Mouse (Mus musculus) CD8-positive naive resting alpha-beta T cell, adult 2 months (primary cell): ENCODE data around the gene Crygs.
"Not testable (repeated sequence)": the region's sequence is repeated elsewhere in the genome, so short reads cannot be mapped to it uniquely, and the experiment has no call there.

Experiments used
- DNase-seq, 2 experiments: peaks; one replicate each; pipeline ENCODE4 v3.0.0; 2022; ENCODE audit warnings: low read depth in 2 of 2, low spot score in 2 of 2

Crygs gene

DNA sequence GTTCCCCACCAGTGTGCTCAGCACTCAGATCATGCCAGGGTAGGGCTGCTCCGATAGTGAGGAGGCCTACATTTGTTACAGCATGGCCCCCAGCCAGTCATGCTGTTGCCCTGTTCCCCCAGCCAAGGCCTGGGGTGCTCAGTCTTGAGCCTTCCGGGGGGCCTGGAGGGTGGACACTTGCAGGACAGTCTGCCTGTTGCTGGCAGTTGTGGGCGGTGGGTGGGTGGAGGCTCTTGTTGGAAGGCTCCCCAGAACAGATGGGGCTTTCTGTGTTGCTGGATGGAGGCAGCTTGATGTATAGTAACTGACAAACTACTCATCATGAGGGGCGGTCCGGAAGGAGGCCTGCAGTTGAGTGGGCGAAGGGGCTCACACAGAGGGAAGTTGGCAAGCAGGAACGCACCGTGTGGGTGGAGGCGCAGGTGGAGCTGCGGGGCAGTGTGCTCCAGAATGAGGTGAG, 21.4 kb downstream of the Crygs start:
- DNase-seq: no peak

GRCm38 (mm10) chr16:22782686-22783085, 28.7 kb downstream of the Crygs start:
- no peak for DNase-seq

DNA sequence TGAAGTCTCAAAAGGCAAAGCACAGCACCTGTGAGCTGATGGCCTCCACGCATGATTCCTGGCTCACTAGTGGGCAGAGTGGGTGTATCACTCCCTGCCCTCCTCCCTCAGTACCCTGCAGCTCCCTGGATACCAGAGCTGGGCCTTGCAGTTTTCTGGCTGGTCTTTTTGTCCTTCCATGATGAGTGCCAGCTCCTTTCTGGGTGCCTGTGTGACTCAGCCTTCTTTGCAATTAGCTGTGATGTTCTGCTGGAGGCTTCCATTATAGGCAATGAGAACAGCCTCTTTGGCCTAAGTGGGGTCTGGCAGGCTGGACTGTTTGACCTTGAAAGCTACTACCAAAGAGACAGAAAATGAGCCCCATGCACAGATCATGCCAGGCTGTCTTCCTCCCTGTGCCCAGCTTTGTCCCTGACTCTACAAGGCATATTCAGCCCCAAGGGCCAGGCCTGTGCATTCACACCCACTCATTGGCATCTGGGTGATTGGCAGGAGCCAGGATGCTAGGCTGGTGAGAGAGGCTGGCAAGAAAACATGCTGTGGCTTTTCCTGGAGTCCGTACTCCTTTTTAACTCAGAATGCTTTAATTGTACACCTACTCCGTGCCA, 32.0 kb downstream of the Crygs start:
- DNase-seq: no peak

DNA sequence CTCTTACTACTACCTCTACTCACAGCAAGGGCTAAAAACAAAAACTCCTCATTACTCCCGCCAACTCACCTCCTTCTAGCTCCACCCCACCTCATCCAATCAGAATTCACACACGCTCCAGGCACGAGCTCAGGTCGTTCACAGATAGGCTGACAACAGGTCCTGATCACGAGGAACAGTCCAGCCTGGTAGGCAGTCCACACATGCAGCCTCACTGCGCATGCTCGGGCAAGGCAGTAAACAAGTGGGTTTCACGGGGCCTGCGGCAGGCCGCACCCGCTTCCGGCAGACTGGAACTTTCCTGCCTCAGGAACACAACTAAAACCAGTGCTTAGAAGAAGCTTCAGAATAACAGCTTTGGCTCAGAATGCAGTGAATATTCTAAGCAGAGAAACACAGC, 33.1 kb downstream of the Crygs start:
- not testable (repeated sequence) for DNase-seq

DNA sequence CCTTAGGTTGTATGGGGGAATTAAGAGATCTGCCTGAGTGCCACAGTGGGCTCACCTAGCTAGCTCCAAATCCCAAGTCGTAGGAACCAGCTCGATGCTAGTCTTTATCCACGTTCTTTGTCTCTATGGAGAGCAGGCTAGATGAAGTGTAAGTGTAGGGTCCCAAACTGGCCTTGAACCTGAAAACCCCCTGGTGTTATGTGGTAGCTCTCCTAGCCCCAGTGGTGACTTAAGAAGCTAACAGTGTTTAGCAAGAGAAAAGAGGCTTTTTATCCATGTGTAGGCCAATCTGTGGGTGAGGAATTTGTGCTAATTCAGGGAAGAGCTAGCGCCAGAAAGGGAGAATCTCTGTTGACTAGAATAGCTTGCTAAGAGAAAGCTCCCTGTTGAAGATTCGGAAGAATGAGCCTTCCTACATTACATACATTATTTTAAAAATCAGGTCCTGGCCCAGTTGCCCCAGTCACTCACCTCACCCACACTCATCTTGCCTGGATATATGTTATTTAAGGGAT, 35.8 kb downstream of the Crygs start:
- no peak for DNase-seq

DNA sequence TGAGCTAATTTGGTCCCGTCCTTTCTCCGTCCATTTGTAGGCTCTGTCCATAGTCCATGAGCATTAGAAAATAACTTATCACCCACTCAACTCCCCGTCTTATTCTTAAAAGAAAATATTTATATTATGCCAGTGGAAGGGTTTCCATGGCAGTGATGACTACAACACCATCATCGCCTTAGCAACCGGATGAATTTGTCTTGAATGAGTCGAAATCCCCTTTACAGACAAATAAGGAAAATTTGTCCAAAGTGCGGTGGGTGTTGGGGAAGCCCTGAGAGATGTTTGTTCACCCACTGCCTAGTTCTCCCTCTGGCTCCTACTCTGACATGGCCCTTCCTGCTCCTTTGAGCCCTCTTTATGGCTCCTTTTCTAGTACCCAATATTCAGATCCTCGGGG, 42.7 kb downstream of the Crygs start:
- DNase-seq: no peak

DNA sequence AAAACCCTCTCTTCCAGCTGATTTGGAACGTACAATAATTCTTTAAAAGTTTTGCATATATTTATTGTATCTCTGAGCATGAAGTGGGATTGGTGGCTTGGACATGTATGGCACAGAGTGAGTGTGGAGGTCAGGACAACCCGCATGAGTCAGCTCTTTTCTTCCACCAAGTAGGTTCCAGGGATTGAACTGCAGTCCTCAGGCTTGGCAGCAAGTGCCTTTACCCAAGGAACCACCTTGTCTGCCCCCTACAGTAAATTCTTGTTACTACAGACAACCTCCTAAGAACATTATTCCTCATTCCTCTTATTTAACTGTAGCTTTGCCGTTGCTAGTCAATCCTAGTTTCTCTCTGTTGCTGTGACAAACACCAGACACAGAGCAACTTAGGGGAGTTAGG, 44.0 kb downstream of the Crygs start:
- DNase-seq: no peak

DNA sequence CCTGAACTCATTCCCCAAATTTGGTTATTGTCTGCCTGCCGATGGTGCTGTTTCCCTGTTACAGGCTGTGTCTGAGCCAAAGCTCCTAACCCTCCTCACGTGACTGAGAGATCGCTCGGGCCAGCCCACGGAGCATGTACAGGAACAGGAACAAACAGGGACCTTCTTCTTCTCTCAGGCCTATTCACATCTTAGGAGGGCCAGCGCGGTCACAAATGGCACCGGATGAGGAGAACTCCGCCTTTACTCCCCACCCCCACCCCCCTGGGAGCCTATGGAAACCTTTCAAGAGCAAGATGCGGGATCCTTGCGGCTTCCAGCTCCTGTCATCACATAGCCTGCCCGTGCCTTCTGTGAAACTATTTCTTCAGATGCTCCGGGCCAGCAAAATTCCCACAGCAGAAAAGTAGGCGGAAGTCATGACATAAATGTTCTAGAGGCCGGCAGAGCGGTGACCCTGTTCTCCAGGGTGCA, 44.6 kb downstream of the Crygs start:
- DNase-seq: no peak

GRCm38 (mm10) chr16:22765531-22765930, 45.8 kb downstream of the Crygs start:
- no peak for DNase-seq
